Mouse (Mus musculus): ENCODE measurements around the gene Zbtb46. TPM values are rescaled to one million over a fixed set of nuclear protein-coding genes. Genes with fewer than 3 reads are reported as not detected.

The Zbtb46 gene
- polyA plus RNA-seq, 1 experiment, result 18.4 TPM

GRCm38 (mm10) chr2:181487338-181488277 lies 28.4 kb upstream of the Zbtb46 start:
- DNase-seq (ENCODE audit: low read depth), result no peak
- no peak for TF ChIP-seq POLR2A (IDR thresholded peaks at IDR 0.05; ENCODE audit: borderline replicate concordance, extremely low read depth, insufficient read depth, insufficient read length, poor library complexity, severe bottlenecking)
- no peak for TF ChIP-seq CTCF (IDR thresholded peaks at IDR 0.05; ENCODE audit: borderline replicate concordance, extremely low read depth, insufficient read depth, insufficient read length)

GRCm38 (mm10) chr2:181485741-181486140 lies 26.5 kb upstream of the Zbtb46 start:
- TF ChIP-seq CTCF (IDR thresholded peaks at IDR 0.05; ENCODE audit: borderline replicate concordance, extremely low read depth, insufficient read depth, insufficient read length) (no peak), POLR2A (IDR thresholded peaks at IDR 0.05; ENCODE audit: borderline replicate concordance, extremely low read depth, insufficient read depth, insufficient read length, poor library complexity, severe bottlenecking) (no peak)
- no peak for DNase-seq (ENCODE audit: low read depth)

GRCm38 (mm10) chr2:181484456-181485233 lies 25.4 kb upstream of the Zbtb46 start:
- no peak for TF ChIP-seq CTCF (IDR thresholded peaks at IDR 0.05; ENCODE audit: borderline replicate concordance, extremely low read depth, insufficient read depth, insufficient read length)
- no peak for TF ChIP-seq POLR2A (IDR thresholded peaks at IDR 0.05; ENCODE audit: borderline replicate concordance, extremely low read depth, insufficient read depth, insufficient read length, poor library complexity, severe bottlenecking)
- no peak for DNase-seq (ENCODE audit: low read depth)

GRCm38 (mm10) chr2:181483562-181484318 lies 24.5 kb upstream of the Zbtb46 start:
- TF ChIP-seq CTCF (IDR thresholded peaks at IDR 0.05; ENCODE audit: borderline replicate concordance, extremely low read depth, insufficient read depth, insufficient read length), result peak; percentile 6; the same call in 1 of the 2 replicates
- no peak for TF ChIP-seq POLR2A (IDR thresholded peaks at IDR 0.05; ENCODE audit: borderline replicate concordance, extremely low read depth, insufficient read depth, insufficient read length, poor library complexity, severe bottlenecking)
- no peak for DNase-seq (ENCODE audit: low read depth)

GRCm38 (mm10) chr2:181483120-181483519 lies 23.9 kb upstream of the Zbtb46 start:
- no peak for DNase-seq (ENCODE audit: low read depth)
- no peak for TF ChIP-seq POLR2A (IDR thresholded peaks at IDR 0.05; ENCODE audit: borderline replicate concordance, extremely low read depth, insufficient read depth, insufficient read length, poor library complexity, severe bottlenecking)
- no peak for TF ChIP-seq CTCF (IDR thresholded peaks at IDR 0.05; ENCODE audit: borderline replicate concordance, extremely low read depth, insufficient read depth, insufficient read length)

- no peak for TF ChIP-seq POLR2A (IDR thresholded peaks at IDR 0.05; ENCODE audit: borderline replicate concordance, extremely low read depth, insufficient read depth, insufficient read length, poor library complexity, severe bottlenecking)
- no peak for TF ChIP-seq CTCF (IDR thresholded peaks at IDR 0.05; ENCODE audit: borderline replicate concordance, extremely low read depth, insufficient read depth, insufficient read length)
- no peak for DNase-seq (ENCODE audit: low read depth)
Observed at GRCm38 (mm10) chr2:181472256-181472827, 13.1 kb upstream of the Zbtb46 start.

GRCm38 (mm10) chr2:181471246-181471645 lies 12.0 kb upstream of the Zbtb46 start:
- no peak for DNase-seq (ENCODE audit: low read depth)
- TF ChIP-seq POLR2A (IDR thresholded peaks at IDR 0.05; ENCODE audit: borderline replicate concordance, extremely low read depth, insufficient read depth, insufficient read length, poor library complexity, severe bottlenecking), result no peak
- no peak for TF ChIP-seq CTCF (IDR thresholded peaks at IDR 0.05; ENCODE audit: borderline replicate concordance, extremely low read depth, insufficient read depth, insufficient read length)

GRCm38 (mm10) chr2:181470285-181470684 lies 11.1 kb upstream of the Zbtb46 start:
- DNase-seq (ENCODE audit: low read depth), result no peak
- TF ChIP-seq POLR2A (IDR thresholded peaks at IDR 0.05; ENCODE audit: borderline replicate concordance, extremely low read depth, insufficient read depth, insufficient read length, poor library complexity, severe bottlenecking) (no peak), CTCF (IDR thresholded peaks at IDR 0.05; ENCODE audit: borderline replicate concordance, extremely low read depth, insufficient read depth, insufficient read length) (no peak)

- TF ChIP-seq CTCF (IDR thresholded peaks at IDR 0.05; ENCODE audit: borderline replicate concordance, extremely low read depth, insufficient read depth, insufficient read length) (no peak), POLR2A (IDR thresholded peaks at IDR 0.05; ENCODE audit: borderline replicate concordance, extremely low read depth, insufficient read depth, insufficient read length, poor library complexity, severe bottlenecking) (no peak)
Observed at GRCm38 (mm10) chr2:181465423-181465822, 6.2 kb upstream of the Zbtb46 start.

GRCm38 (mm10) chr2:181463008-181463738 lies 3.9 kb upstream of the Zbtb46 start:
- TF ChIP-seq CTCF (IDR thresholded peaks at IDR 0.05; ENCODE audit: borderline replicate concordance, extremely low read depth, insufficient read depth, insufficient read length) (no peak), POLR2A (IDR thresholded peaks at IDR 0.05; ENCODE audit: borderline replicate concordance, extremely low read depth, insufficient read depth, insufficient read length, poor library complexity, severe bottlenecking) (no peak)
- DNase-seq (ENCODE audit: low read depth), result peak; percentile 58

More at GRCm38 (mm10) chr2:181465423-181465822, 6.2 kb upstream of the Zbtb46 start:
- DNase-seq (ENCODE audit: low read depth), result no peak
